In the genomic region with DNA sequence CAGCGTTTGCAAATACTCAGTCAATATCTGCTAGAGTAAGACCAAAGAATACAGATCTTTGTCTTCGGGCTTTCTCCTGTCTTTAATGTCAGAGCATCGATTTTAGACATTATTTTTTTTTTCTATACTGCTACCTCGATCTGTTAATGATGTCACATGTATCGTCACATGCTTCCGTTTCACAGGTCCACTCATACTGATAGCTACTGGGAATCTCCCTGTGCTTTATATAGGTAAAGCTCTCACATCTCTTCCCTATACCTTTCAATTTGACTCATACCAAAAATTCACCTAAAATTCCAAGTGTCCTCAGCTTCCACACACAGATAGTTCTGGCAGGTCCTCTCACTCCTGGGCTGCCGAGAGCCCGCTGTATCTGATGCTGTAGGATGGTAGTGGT, we compare ENCODE assay signal across 18 mouse cellular contexts.
DNase-seq lines count a peak whose midpoint lies in the region; ATAC-seq lines count a peak whose summit lies in the region.
"Had no signal": no experiment of that assay in that cellular context is flagged by ENCODE, and none has a peak within 500 bp of the region (broad histone marks: within the 10 kb centered on the region; RNA-seq: fewer than 3 reads in every experiment).

No protein-coding gene starts in this region.

- peak; percentile 79 for ATAC-seq in CD4-positive, CD25-positive, alpha-beta regulatory T cell, adult 4 months
- ATAC-seq: hindbrain, postnatal 0 days; intestine, embryonic 15.5 days had no signal

- peak; percentile 62 for DNase-seq in CD4-positive helper T cell, adult 2 months (ENCODE audit: low read depth, low spot score)
- peak; percentile 79 for DNase-seq in induced T-regulatory cell, adult 2 months (ENCODE audit: low read depth)
- no peak for DNase-seq in liver
- DNase-seq in ovary, adult 18-20 months (ENCODE audit: low spot score): no peak
- no peak for DNase-seq in lung, postnatal 36 days
- DNase-seq: adrenal gland, adult 8-10 months; adrenal gland, postnatal 25 days; B cell, adult 2 months; cerebellum, adult 18-20 months; cerebellum, adult 9-10 months; cerebellum, postnatal 14 days; gastrocnemius, postnatal 10 days; heart, postnatal 10 days; heart, postnatal 4 days; kidney, adult 11 months had no signal

Comparison
In these comparisons a context has a peak if more than half of its experiments do, and no peak if none do; other contexts are left out.
1. DNase-seq: peak in CD4-positive helper T cell, adult 2 months (single experiment) and induced T-regulatory cell, adult 2 months (single experiment); none in liver (single experiment), ovary, adult 18-20 months (single experiment) and lung, postnatal 36 days (single experiment).